Mouse (Mus musculus) Patski (cell line): ENCODE measurements around the gene Drg1. TPM values are rescaled to one million over a fixed set of nuclear protein-coding genes. Genes with fewer than 3 reads are reported as not detected.
"Not testable (repeated sequence)": the region's sequence is repeated elsewhere in the genome, so short reads cannot be mapped to it uniquely, and the experiment has no call there.

Source experiments
- ATAC-seq: fragments of 100-300 bp; one replicate; pipeline ENCODE4 v1.8.0; 2021
- CTCF ChIA-PET: fragments of 350-600 bp; sonication (Branson Sonifier 250); formaldehyde crosslinking; loops from one replicate; lab custom pipeline; 2022; ENCODE audit warnings: inconsistent platforms; lab: Charles Lee
- POLR2A ChIA-PET: fragments of 350-600 bp; sonication (Branson Sonifier 250); formaldehyde crosslinking; loops from one replicate; lab custom pipeline; 2022; ENCODE audit warnings: antibody characterized with exemption, inconsistent platforms; lab: Charles Lee
- DNase-seq: peaks from one replicate; pipeline ENCODE4 v3.0.0-alpha.2; 2011; ENCODE audit warnings: low read depth, low spot score
- H3K27me3 ChIP-seq: fragments of 371-371 bp; one replicate; pipeline ENCODE4 v1.5.1; 2021
- in situ Hi-C: fragments of 300-500 bp; cut with MboI; formaldehyde crosslinking; loops from 3 replicates; pipeline ENCODE4 v1.11.1; 2018; ENCODE audit warnings: low pct_unique_long_range_greater_than_20kb, mixed read lengths
- polyA plus RNA-seq: library from polyadenylated mRNA; unstranded; gene quantifications from one replicate; pipeline ENCODE4 v1.2.3, GENCODE M21; 2021

The Drg1 gene
- polyA plus RNA-seq, 1 experiment from 2014 or later = 137 TPM

GRCm38 (mm10) chr11:3173425-3174318, 92.5 kb downstream of the Drg1 start:
- POLR2A ChIA-PET = interaction anchor here (0.9 to 24.2 kb wide), 7 partner anchors 10 to 43 kb away, joined by 3 to 411 read pairs (median 4); partner anchors contain the start of gene Sfi1
- H3K27me3 ChIP-seq, DNase-seq, ATAC-seq, in situ Hi-C loops: not testable (repeated sequence)
- CTCF ChIA-PET = interaction anchor here (15.6 to 33.7 kb wide), 3 partner anchors 10 to 33 kb away, joined by 999 to 2208 read pairs (median 1630); partner anchors contain the start of gene Sfi1

DNA sequence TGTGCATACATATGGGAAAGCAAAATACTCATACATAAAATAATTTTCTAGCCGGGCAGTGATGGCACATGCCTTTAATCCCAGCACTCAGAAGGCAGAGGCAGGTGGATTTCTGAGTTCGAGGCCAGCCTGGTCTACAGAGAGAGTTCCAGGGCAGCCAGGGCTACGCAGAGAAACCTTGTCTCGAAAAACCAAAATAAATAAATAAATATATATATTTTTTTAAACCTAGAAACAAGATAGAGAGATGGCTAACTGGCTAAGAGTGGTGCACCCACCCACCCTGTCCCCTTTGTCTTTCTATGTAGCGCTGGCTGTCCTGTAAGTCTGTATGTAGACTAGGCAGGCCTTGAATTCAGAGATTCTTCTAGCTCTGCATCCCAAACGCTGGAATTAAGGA, 93.7 kb downstream of the Drg1 start:
- in situ Hi-C loops, DNase-seq, ATAC-seq, H3K27me3 ChIP-seq: not testable (repeated sequence)
- CTCF ChIA-PET = interaction anchor here (15.6 to 33.7 kb wide), 3 partner anchors 9 to 31 kb away, joined by 999 to 2208 read pairs (median 1630); partner anchors contain the start of gene Sfi1
- POLR2A ChIA-PET = interaction anchor here (0.7 to 24.2 kb wide), 6 partner anchors 9 to 42 kb away, joined by 3 to 411 read pairs (median 4); partner anchors contain the start of gene Sfi1

GRCm38 (mm10) chr11:3171931-3172330, 94.3 kb downstream of the Drg1 start:
- ATAC-seq, H3K27me3 ChIP-seq, DNase-seq, in situ Hi-C loops: not testable (repeated sequence)
- POLR2A ChIA-PET = interaction anchor here (1.2 to 24.2 kb wide), 3 partner anchors 8 to 37 kb away, joined by 4 to 411 read pairs (median 207); partner anchors contain the start of gene Sfi1
- CTCF ChIA-PET = interaction anchor here (15.6 to 33.7 kb wide), 4 partner anchors 0 to 31 kb away, joined by 999 to 2208 read pairs (median 1314); partner anchors contain the start of gene Sfi1

- DNase-seq, H3K27me3 ChIP-seq, ATAC-seq, in situ Hi-C loops: not testable (repeated sequence)
- ChIA-PET CTCF (interaction anchor here (0.7 to 33.7 kb wide), 5 partner anchors 3 to 80 kb away, joined by 3 to 2208 read pairs (median 999); partner anchors contain the start of gene Sfi1), POLR2A (interaction anchor here (0.6 to 24.2 kb wide), 5 partner anchors 5 to 31 kb away, joined by 4 to 411 read pairs (median 207); partner anchors contain the start of gene Sfi1)
These were observed 97.2 kb downstream of the Drg1 start for GRCm38 (mm10) chr11:3169042-3169441.

- H3K27me3 ChIP-seq, DNase-seq, in situ Hi-C loops: not testable (repeated sequence)
- CTCF ChIA-PET = interaction anchor here (15.6 to 33.7 kb wide), 4 partner anchors 4 to 26 kb away, joined by 999 to 2208 read pairs (median 1314); partner anchors contain the start of gene Sfi1
- POLR2A ChIA-PET = interaction anchor here (0.6 to 24.2 kb wide), 8 partner anchors 7 to 43 kb away, joined by 3 to 411 read pairs (median 14); partner anchors contain the start of gene Sfi1
- peak; percentile 9 for ATAC-seq
These were observed 98.6 kb downstream of the Drg1 start for GRCm38 (mm10) chr11:3167571-3168001.

DNA sequence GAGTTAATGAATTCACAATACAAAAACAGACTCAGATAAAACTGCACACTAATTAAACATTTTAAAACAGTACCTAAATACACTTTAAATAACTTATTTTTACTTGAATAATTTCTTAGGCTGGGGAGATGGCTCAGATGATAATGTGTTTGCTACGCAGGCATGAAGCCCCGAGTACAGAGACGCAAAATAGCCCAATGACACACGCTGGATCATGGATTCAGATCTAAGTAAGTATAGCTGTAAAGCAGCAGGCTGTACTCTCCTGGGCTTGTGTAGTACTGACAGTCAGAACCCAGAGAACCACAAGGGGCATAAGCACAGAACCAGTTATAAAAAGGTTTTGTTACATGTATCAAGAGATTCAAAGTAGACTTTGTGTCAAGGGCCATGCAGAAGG, 99.1 kb downstream of the Drg1 start:
- ATAC-seq = peak; percentile 20
- in situ Hi-C loops, DNase-seq, H3K27me3 ChIP-seq: not testable (repeated sequence)
- ChIA-PET POLR2A (interaction anchor here (1.1 to 24.2 kb wide), 10 partner anchors 7 to 33 kb away, joined by 3 to 411 read pairs (median 12); partner anchors contain the start of gene Sfi1), CTCF (interaction anchor here (15.6 to 33.7 kb wide), 4 partner anchors 3 to 26 kb away, joined by 999 to 2208 read pairs (median 1314); partner anchors contain the start of gene Sfi1)

DNA sequence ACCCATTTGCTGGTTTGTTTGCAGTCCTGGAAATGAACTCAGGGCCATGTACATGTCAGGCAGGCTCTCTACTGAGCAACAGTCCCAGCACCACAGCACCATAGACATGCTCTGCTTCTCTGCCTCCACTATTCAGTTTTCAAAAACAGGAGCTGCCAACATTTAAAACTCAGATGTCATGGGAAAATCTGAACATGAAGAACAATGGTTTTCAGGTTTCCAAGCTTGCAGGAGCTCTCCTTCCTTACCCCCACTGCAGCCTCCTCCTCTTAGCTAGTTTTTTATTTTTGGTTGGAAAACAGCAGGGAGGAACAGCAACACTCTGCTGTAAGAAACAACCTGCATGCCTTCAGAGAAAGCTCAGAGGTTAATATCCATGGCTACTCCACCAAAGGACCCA, 99.9 kb downstream of the Drg1 start:
- ChIA-PET POLR2A (interaction anchor here (1.3 to 24.2 kb wide), 9 partner anchors 8 to 32 kb away, joined by 3 to 411 read pairs (median 13); partner anchors contain the start of gene Sfi1), CTCF (interaction anchor here (15.6 to 33.7 kb wide), 4 partner anchors 2 to 25 kb away, joined by 999 to 2208 read pairs (median 1314); partner anchors contain the start of gene Sfi1)
- ATAC-seq, DNase-seq, in situ Hi-C loops, H3K27me3 ChIP-seq: not testable (repeated sequence)

- ChIA-PET CTCF (interaction anchor here (15.6 to 33.7 kb wide), 4 partner anchors 1 to 26 kb away, joined by 999 to 2208 read pairs (median 1314); partner anchors contain the start of gene Sfi1), POLR2A (interaction anchor here (1.2 to 24.2 kb wide), 4 partner anchors 9 to 28 kb away, joined by 3 to 411 read pairs (median 106); partner anchors contain the start of gene Sfi1)
- in situ Hi-C loops, DNase-seq, H3K27me3 ChIP-seq: not testable (repeated sequence)
- peak; percentile 9 for ATAC-seq
These were observed 100.9 kb downstream of the Drg1 start for GRCm38 (mm10) chr11:3165210-3165782.

DNA sequence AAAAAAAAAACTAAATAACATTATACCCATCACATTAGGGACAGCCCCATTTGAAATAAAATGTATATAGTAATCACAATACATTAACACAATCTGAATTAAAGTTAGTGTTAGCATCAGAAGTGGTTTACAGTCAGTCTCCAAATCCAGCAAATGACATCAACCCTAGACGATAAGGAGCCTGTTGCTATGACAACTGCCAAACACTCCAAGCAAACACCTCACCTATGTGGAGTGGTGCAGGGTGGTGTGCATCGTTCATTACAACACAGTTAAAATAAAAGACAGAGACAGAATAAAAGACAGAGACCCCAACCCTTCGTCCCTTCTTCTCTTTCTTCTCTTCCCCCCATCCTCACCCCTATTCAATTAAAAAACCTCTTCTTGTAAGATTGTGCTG, 102.6 kb downstream of the Drg1 start:
- in situ Hi-C loops, ATAC-seq, H3K27me3 ChIP-seq, DNase-seq: not testable (repeated sequence)
- CTCF ChIA-PET = interaction anchor here (15.9 to 33.7 kb wide), 3 partner anchors 9 to 28 kb away, joined by 999 to 2208 read pairs (median 1630); partner anchors contain the start of gene Sfi1
- POLR2A ChIA-PET = interaction anchor here (1.9 to 24.2 kb wide), 3 partner anchors 11 to 27 kb away, joined by 5 to 411 read pairs (median 207); partner anchors contain the start of gene Sfi1

DNA sequence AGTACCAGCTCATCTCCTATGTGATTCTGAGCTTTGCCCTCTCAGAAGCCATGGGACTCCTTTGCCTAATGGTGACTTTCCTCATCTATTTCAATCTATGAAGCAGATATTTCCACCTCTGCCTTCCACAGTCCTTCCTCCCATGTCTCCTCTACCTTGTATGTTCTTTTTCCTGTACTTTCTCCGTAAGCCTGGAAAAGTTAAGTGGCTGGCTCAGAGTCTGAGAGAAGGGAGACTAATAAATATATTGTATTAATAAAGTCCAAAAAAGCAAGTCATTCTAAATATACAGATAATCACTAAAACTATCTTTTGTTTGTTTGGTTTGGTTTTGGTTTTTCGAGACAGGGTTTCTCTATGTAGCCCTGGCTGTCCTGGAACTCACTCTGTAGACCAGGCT, 103.1 kb downstream of the Drg1 start:
- in situ Hi-C loops, ATAC-seq, DNase-seq, H3K27me3 ChIP-seq: not testable (repeated sequence)
- ChIA-PET CTCF (interaction anchor here (15.9 to 33.7 kb wide), 3 partner anchors 9 to 28 kb away, joined by 999 to 2208 read pairs (median 1630); partner anchors contain the start of gene Sfi1), POLR2A (interaction anchor here (0.7 to 24.2 kb wide), 7 partner anchors 11 to 31 kb away, joined by 3 to 411 read pairs (median 5); partner anchors contain the start of gene Sfi1)

DNA sequence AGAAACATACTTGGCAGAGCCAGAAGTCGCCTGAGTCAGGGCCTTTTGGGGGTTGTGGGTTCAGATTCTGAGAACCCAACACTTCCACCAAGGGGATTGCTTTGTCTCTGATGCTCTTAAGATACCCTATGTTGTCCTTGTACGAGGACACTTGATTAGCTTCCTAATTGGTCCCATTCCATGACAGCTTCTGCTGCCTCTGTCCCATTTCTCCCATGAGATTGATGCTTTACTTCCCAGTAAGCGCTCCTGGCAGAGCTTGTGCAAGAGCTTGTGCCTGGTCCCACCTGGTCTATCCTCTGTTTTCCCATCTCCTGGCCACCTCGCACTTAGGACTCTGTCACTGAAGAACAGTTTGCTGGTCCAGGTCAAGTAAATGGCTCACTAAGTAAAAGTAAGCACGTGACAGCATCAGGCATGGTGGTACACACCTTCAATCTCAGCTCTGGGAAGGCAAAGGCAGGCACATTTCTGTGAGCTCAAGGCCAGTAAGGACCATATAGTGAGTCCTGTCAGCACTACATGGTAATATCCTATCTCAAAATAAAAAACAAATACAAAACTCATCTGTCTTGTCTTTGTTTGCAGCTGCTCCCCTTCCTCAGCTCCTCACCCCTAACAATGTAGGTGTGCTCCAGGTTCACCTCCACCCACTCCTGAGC, 103.8 kb downstream of the Drg1 start:
- ATAC-seq, in situ Hi-C loops, H3K27me3 ChIP-seq, DNase-seq: not testable (repeated sequence)
- CTCF ChIA-PET = interaction anchor here (15.9 to 33.7 kb wide), 3 partner anchors 10 to 29 kb away, joined by 999 to 2208 read pairs (median 1630); partner anchors contain the start of gene Sfi1
- POLR2A ChIA-PET = interaction anchor here (0.7 to 24.2 kb wide), 8 partner anchors 10 to 30 kb away, joined by 3 to 411 read pairs (median 4); partner anchors contain the start of gene Sfi1

DNA sequence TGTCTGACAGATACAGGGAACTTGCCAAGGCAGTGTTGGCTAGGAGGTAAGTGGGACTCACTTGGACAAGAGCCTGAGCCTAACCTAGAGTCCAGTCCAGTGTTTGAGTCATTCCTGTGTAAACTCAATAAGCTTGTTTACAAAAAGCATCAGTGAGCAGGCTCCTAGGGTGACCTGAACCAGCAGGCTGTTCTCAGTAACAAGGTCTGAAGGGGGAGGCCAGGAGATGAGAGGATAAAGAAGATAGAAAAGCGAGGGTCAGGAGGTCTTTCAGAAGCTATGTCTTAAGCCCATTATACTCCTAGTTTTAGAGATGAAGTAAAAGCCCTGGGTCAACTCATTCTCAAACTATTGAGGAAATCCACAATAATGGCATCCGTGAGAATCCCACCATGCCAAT, 104.8 kb downstream of the Drg1 start:
- ATAC-seq, H3K27me3 ChIP-seq, DNase-seq, in situ Hi-C loops: not testable (repeated sequence)
- POLR2A ChIA-PET = interaction anchor here (1.2 to 24.2 kb wide), 7 partner anchors 9 to 29 kb away, joined by 3 to 411 read pairs (median 27); partner anchors contain the start of gene Sfi1
- CTCF ChIA-PET = interaction anchor here (15.9 to 33.7 kb wide), 3 partner anchors 11 to 30 kb away, joined by 999 to 2208 read pairs (median 1630); partner anchors contain the start of gene Sfi1
